Mouse (Mus musculus): ENCODE measurements around the gene Klhl29. TPM values are rescaled to one million over a fixed set of nuclear protein-coding genes. Genes with fewer than 3 reads are reported as not detected.

The Klhl29 gene
- total and polyA plus RNA-seq, 3 experiments = not detected

DNA sequence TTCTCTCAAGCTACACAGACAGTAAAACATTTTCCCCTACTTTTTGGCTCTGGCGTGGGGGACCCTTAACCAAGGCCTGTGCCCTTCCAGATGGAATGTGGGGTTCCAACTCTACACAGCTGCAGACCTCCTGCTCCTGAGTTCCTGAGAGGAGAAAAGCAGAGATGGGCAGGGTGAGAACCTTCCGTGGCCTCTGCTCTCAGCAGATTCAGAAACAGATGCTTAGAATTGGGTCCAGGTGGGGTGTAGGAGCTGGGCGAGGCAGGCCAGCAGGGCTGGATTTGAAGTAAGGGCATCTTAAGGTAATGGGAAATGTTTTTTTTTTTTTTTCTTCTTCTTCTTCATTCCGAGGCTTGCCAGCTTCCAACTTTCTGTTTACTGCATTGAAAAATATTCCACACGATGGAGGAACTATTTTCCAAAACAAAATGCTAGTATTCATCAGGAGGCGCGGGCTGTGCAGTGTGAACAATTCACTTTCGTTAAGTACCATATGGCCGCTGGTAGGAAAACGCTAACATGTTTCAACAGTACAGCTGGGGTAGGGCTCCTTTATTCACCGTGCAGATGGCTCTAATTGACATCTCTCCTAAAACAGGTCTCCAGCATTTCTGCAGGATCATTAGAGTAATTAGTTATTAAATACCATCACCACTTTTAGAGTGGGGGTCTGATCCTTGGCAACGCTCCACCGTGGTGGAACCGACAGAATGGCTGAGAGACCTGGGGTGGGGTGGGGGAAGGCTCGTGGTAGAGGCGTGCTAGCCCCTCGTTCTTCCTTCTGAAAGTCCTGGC is 135.8 kb downstream of the Klhl29 start:
- Histone ChIP-seq H3K4me1 (ENCODE audit: control insufficient read depth in 1 of 2, insufficient read depth in 2 of 2, low read length in 2 of 2) (no peaks in the 10 kb centered on the region), H3K27me3 (ENCODE audit: control insufficient read depth in 1 of 2, insufficient read depth in 2 of 2, low read length in 2 of 2) (no peaks in the 10 kb centered on the region), H3K4me3 (ENCODE audit: control insufficient read depth in 1 of 2, insufficient read depth in 1 of 2, low read depth in 2 of 2, low read length in 2 of 2) (no peak overlapping the region), H3K79me2 (ENCODE audit: control insufficient read depth, insufficient read depth, low read length, poor library complexity) (no peaks in the 10 kb centered on the region), H3K27ac (ENCODE audit: control insufficient read depth, low read depth, low read length) (no peak overlapping the region), H3K36me3 (ENCODE audit: control insufficient read depth in 1 of 2, insufficient read depth in 2 of 2, low read length in 2 of 2) (no peaks in the 10 kb centered on the region), H3K9ac (ENCODE audit: control insufficient read depth, low read depth, low read length, poor library complexity, severe bottlenecking) (no peak overlapping the region), H3K9me3 (replicated peaks; ENCODE audit: insufficient read depth, low read length) (no peaks in the 10 kb centered on the region)
- no peak for DNase-seq (ENCODE audit: low read depth, low spot score)
- no peak for TF ChIP-seq MYB (IDR thresholded peaks at IDR 0.05; ENCODE audit: low read depth, low read length)
- TF ChIP-seq ZNF384 (IDR thresholded peaks at IDR 0.05; ENCODE audit: low read depth, low read length) = no peak
- TF ChIP-seq HCFC1 (IDR thresholded peaks at IDR 0.05; ENCODE audit: low read depth, low read length) = no peak
- TF ChIP-seq CHD2 (IDR thresholded peaks at IDR 0.05; ENCODE audit: low read length) = no peak
- no peak for TF ChIP-seq ZKSCAN1 (IDR thresholded peaks at IDR 0.05; ENCODE audit: low read depth, low read length)
- no peak for TF ChIP-seq POLR2A (IDR thresholded peaks at IDR 0.05; ENCODE audit: control insufficient read depth in 1 of 2, insufficient read depth in 1 of 2, low read depth in 1 of 2, low read length in 2 of 2, poor library complexity in 1 of 2)
- no peak for TF ChIP-seq MAX (IDR thresholded peaks at IDR 0.05; ENCODE audit: low read length)
- no peak for TF ChIP-seq CHD1 (IDR thresholded peaks at IDR 0.05; ENCODE audit: low read depth, low read length)
- no peak for TF ChIP-seq SMC3 (IDR thresholded peaks at IDR 0.05; ENCODE audit: low read depth, low read length)
- TF ChIP-seq BHLHE40 (IDR thresholded peaks at IDR 0.05; ENCODE audit: borderline replicate concordance, low read depth, low read length) = no peak
- TF ChIP-seq EP300 (IDR thresholded peaks at IDR 0.05; ENCODE audit: low read depth in 1 of 2, low read length in 2 of 2) = no peak
- no peak for TF ChIP-seq SIN3A (IDR thresholded peaks at IDR 0.05; ENCODE audit: low read length)
- no peak for TF ChIP-seq USF2 (IDR thresholded peaks at IDR 0.05; ENCODE audit: borderline replicate concordance in 1 of 2, insufficient read depth in 1 of 2, low read depth in 1 of 2, low read length in 2 of 2)
- no peak for TF ChIP-seq GABPA (IDR thresholded peaks at IDR 0.05; ENCODE audit: low read depth, low read length)
- TF ChIP-seq ZC3H11A (IDR thresholded peaks at IDR 0.05; ENCODE audit: low read depth, low read length) = no peak
- no peak for TF ChIP-seq NRF1 (IDR thresholded peaks at IDR 0.05; ENCODE audit: insufficient read depth, low read depth, low read length, poor library complexity, severe bottlenecking)

DNA sequence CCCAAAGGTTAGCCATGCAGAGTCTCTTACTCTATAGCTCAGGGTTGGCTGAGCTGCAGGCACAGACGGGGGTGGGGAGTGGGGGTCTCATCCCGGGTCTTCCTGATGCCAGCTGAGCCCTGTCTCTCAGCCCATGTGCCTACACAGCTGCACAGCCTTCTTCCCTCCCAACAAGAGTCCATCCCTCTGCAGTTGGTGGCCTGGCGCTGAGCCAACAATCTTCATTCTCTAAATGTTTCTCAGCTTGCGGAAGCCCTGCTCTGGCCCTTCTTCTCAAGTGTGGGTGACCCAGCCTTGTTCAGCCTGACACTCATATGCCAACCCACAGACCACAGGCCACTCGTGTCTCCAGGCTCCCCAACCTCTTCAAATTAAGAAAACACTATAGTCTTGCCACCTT is 138.4 kb downstream of the Klhl29 start:
- Histone ChIP-seq H3K9ac (ENCODE audit: control insufficient read depth, low read depth, low read length, poor library complexity, severe bottlenecking) (no peak overlapping the region), H3K36me3 (ENCODE audit: control insufficient read depth in 1 of 2, insufficient read depth in 2 of 2, low read length in 2 of 2) (no peaks in the 10 kb centered on the region), H3K4me3 (ENCODE audit: control insufficient read depth in 1 of 2, insufficient read depth in 1 of 2, low read depth in 2 of 2, low read length in 2 of 2) (no peak overlapping the region), H3K4me1 (ENCODE audit: control insufficient read depth in 1 of 2, insufficient read depth in 2 of 2, low read length in 2 of 2) (no peaks in the 10 kb centered on the region), H3K79me2 (ENCODE audit: control insufficient read depth, insufficient read depth, low read length, poor library complexity) (no peaks in the 10 kb centered on the region), H3K27ac (ENCODE audit: control insufficient read depth, low read depth, low read length) (no peak overlapping the region), H3K27me3 (ENCODE audit: control insufficient read depth in 1 of 2, insufficient read depth in 2 of 2, low read length in 2 of 2) (no peaks in the 10 kb centered on the region), H3K9me3 (replicated peaks; ENCODE audit: insufficient read depth, low read length) (no peaks in the 10 kb centered on the region)
- TF ChIP-seq MEF2A (IDR thresholded peaks at IDR 0.05; ENCODE audit: extremely low read depth, insufficient replicate concordance, low read depth, low read length, poor library complexity, severe bottlenecking) (no peak), NRF1 (IDR thresholded peaks at IDR 0.05; ENCODE audit: insufficient read depth, low read depth, low read length, poor library complexity, severe bottlenecking) (no peak), NELFE (IDR thresholded peaks at IDR 0.05; ENCODE audit: low read depth, low read length) (no peak), KAT2A (conservative IDR thresholded peaks at IDR 0.05; ENCODE audit: low read depth, low read length) (no peak), ZC3H11A (IDR thresholded peaks at IDR 0.05; ENCODE audit: low read depth, low read length) (no peak), GATA1 (IDR thresholded peaks at IDR 0.05; ENCODE audit: low read depth, low read length) (no peak), ZNF384 (IDR thresholded peaks at IDR 0.05; ENCODE audit: low read depth, low read length) (no peak), ZMIZ1 (IDR thresholded peaks at IDR 0.05; ENCODE audit: low read depth, low read length) (no peak), TBP (IDR thresholded peaks at IDR 0.05; ENCODE audit: low read depth, low read length) (no peak), MAZ (IDR thresholded peaks at IDR 0.05; ENCODE audit: low read depth, low read length) (no peak), SMC3 (IDR thresholded peaks at IDR 0.05; ENCODE audit: low read depth, low read length) (no peak), CHD1 (IDR thresholded peaks at IDR 0.05; ENCODE audit: low read depth, low read length) (no peak), MYB (IDR thresholded peaks at IDR 0.05; ENCODE audit: low read depth, low read length) (no peak)
- no peak for DNase-seq (ENCODE audit: low read depth, low spot score)
